Mouse (Mus musculus): Measurements from ENCODE around the gene Peli1. TPM values are rescaled to one million over a fixed set of nuclear protein-coding genes. Genes with fewer than 3 reads are reported as not detected.

Gene Peli1
- polyA plus RNA-seq, 1 experiment from 2014 or later: 40.5 TPM

- no peak for TF ChIP-seq CTCF (IDR thresholded peaks at IDR 0.05; ENCODE audit: low read depth)
- DNase-seq (ENCODE audit: low spot score) (peak; percentile 64), ATAC-seq (replicated peaks; ENCODE audit: low FRiP score, low read depth) (no peak)
- Histone ChIP-seq H3K4me3 (replicated peaks; ENCODE audit: low read depth, low read length) (no peak overlapping the region), H3K27ac (no peak overlapping the region), H3K4me2 (ENCODE audit: low read length) (no peak overlapping the region), H3K9ac (ENCODE audit: low read depth, low read length) (no peak overlapping the region), H3K9me3 (replicated peaks; ENCODE audit: low read length) (no peaks in the 10 kb centered on the region), H3K27me3 (ENCODE audit: insufficient read depth, low read length) (no peaks in the 10 kb centered on the region), H3K4me1 (replicated peaks; ENCODE audit: insufficient read depth, low read length) (no peaks in the 10 kb centered on the region), H3K36me3 (ENCODE audit: insufficient read depth, low read length) (peaks cover 9% of the 10 kb centered on the region; the same call in 1 of the 2 replicates)
- 66% methylated on average over 4 of the region's 4 CpGs for WGBS
Measured at GRCm38 (mm10) chr11:21153111-21153510, 62.0 kb downstream of the Peli1 start.

- no peak for TF ChIP-seq CTCF (IDR thresholded peaks at IDR 0.05; ENCODE audit: low read depth)
- ATAC-seq (replicated peaks; ENCODE audit: low FRiP score, low read depth) (no peak), DNase-seq (ENCODE audit: low spot score) (no peak)
- H3K4me1 ChIP-seq (replicated peaks; ENCODE audit: insufficient read depth, low read length): no peaks in the 10 kb centered on the region
- H3K4me2 ChIP-seq (ENCODE audit: low read length): no peak overlapping the region
- no peaks in the 10 kb centered on the region for H3K27me3 ChIP-seq (ENCODE audit: insufficient read depth, low read length)
- no peaks in the 10 kb centered on the region for H3K9me3 ChIP-seq (replicated peaks; ENCODE audit: low read length)
- 50% methylated on average over 4 of the region's 4 CpGs for WGBS
- no peak overlapping the region for H3K4me3 ChIP-seq (replicated peaks; ENCODE audit: low read depth, low read length)
- H3K36me3 ChIP-seq (ENCODE audit: insufficient read depth, low read length): 0 out of 2 replicates have a peak, but pooled peaks cover 3% of the 10 kb centered on the region
- H3K27ac ChIP-seq: no peak overlapping the region
- H3K9ac ChIP-seq (ENCODE audit: low read depth, low read length): no peak overlapping the region
Measured at GRCm38 (mm10) chr11:21157595-21157994, 66.5 kb downstream of the Peli1 start.

DNA sequence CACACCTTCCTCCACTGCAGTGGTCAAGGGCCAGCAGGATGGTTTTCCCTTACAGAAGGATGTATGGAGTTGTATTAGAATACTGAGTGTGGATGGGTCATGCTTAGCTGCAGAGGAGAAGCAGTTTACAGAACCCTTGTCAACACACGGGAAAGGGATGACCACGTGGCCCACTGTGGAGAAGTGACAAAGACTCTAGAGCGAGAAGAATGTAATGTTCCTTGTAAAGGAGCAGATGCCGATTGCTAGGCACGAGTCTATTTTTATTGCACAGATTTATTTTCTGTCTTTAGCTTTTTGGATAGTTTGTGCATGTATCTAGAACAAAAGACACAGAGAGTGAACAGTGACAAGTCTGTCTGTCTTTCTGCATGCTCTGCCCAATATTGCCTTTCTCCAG lies 71.0 kb downstream of the Peli1 start:
- H3K4me1 ChIP-seq (replicated peaks; ENCODE audit: insufficient read depth, low read length): no peaks in the 10 kb centered on the region
- H3K9ac ChIP-seq (ENCODE audit: low read depth, low read length): no peak overlapping the region
- 79% methylated on average over 5 of the region's 5 CpGs for WGBS
- no peak overlapping the region for H3K4me2 ChIP-seq (ENCODE audit: low read length)
- no peak overlapping the region for H3K27ac ChIP-seq
- DNase-seq (ENCODE audit: low spot score) (no peak), ATAC-seq (replicated peaks; ENCODE audit: low FRiP score, low read depth) (no peak)
- H3K27me3 ChIP-seq (ENCODE audit: insufficient read depth, low read length): no peaks in the 10 kb centered on the region
- no peak for TF ChIP-seq CTCF (IDR thresholded peaks at IDR 0.05; ENCODE audit: low read depth)
- H3K36me3 ChIP-seq (ENCODE audit: insufficient read depth, low read length): no peaks in the 10 kb centered on the region
- no peak overlapping the region for H3K4me3 ChIP-seq (replicated peaks; ENCODE audit: low read depth, low read length)
- no peaks in the 10 kb centered on the region for H3K9me3 ChIP-seq (replicated peaks; ENCODE audit: low read length)

- H3K27me3 ChIP-seq (ENCODE audit: insufficient read depth, low read length): no peaks in the 10 kb centered on the region
- no peak for ATAC-seq (replicated peaks; ENCODE audit: low FRiP score, low read depth)
- no peaks in the 10 kb centered on the region for H3K4me1 ChIP-seq (replicated peaks; ENCODE audit: insufficient read depth, low read length)
- no peaks in the 10 kb centered on the region for H3K36me3 ChIP-seq (ENCODE audit: insufficient read depth, low read length)
- H3K4me2 ChIP-seq (ENCODE audit: low read length): peak overlapping the region; percentile 15; the same call in 1 of the 2 replicates
- no peak overlapping the region for H3K4me3 ChIP-seq (replicated peaks; ENCODE audit: low read depth, low read length)
- H3K9me3 ChIP-seq (replicated peaks; ENCODE audit: low read length): no peaks in the 10 kb centered on the region
- no peak for TF ChIP-seq CTCF (IDR thresholded peaks at IDR 0.05; ENCODE audit: low read depth)
- no peak overlapping the region for H3K9ac ChIP-seq (ENCODE audit: low read depth, low read length)
- no peak for DNase-seq (ENCODE audit: low spot score)
- no peak overlapping the region for H3K27ac ChIP-seq
- WGBS: 52% methylated on average over 7 of the region's 7 CpGs
Measured at GRCm38 (mm10) chr11:21163143-21163542, 72.1 kb downstream of the Peli1 start.

DNA sequence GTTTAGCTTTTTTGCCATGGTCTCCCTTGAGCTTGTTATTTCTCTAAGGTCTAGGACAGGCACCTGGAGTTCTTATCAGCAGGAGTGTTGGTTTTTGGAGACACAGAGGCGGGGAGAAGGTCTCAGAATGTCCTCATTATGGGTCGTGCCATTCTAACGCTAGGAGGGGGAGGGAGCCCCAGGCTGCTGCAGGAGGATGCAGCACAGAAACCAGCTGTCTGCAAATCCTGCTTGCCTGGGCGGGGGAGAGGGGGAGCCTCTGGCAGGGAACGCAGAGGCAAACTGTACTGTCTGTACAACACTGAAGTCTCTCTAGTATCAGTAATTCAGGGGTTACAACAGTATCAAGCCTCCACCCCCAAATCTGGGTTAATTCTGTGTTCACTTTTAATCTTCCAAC lies 72.6 kb downstream of the Peli1 start:
- ATAC-seq (replicated peaks; ENCODE audit: low FRiP score, low read depth): 0 out of 2 replicates have a peak, but pooled peaks have one; percentile 25
- Histone ChIP-seq H3K9ac (ENCODE audit: low read depth, low read length) (no peak overlapping the region), H3K36me3 (ENCODE audit: insufficient read depth, low read length) (no peaks in the 10 kb centered on the region), H3K27me3 (ENCODE audit: insufficient read depth, low read length) (no peaks in the 10 kb centered on the region), H3K4me2 (ENCODE audit: low read length) (peak overlapping the region; percentile 15; the same call in 1 of the 2 replicates), H3K9me3 (replicated peaks; ENCODE audit: low read length) (no peaks in the 10 kb centered on the region), H3K4me3 (replicated peaks; ENCODE audit: low read depth, low read length) (no peak overlapping the region), H3K4me1 (replicated peaks; ENCODE audit: insufficient read depth, low read length) (no peaks in the 10 kb centered on the region), H3K27ac (no peak overlapping the region)
- TF ChIP-seq CTCF (IDR thresholded peaks at IDR 0.05; ENCODE audit: low read depth): 0 out of 2 replicates have a peak, but pooled peaks have one; percentile 9
- DNase-seq (ENCODE audit: low spot score): peak; percentile 56
- WGBS: 5% methylated on average over 5 of the region's 5 CpGs

GRCm38 (mm10) chr11:21164312-21164993 lies 73.4 kb downstream of the Peli1 start:
- Histone ChIP-seq H3K9ac (ENCODE audit: low read depth, low read length) (no peak overlapping the region), H3K4me3 (replicated peaks; ENCODE audit: low read depth, low read length) (no peak overlapping the region), H3K9me3 (replicated peaks; ENCODE audit: low read length) (no peaks in the 10 kb centered on the region), H3K27me3 (ENCODE audit: insufficient read depth, low read length) (no peaks in the 10 kb centered on the region), H3K36me3 (ENCODE audit: insufficient read depth, low read length) (no peaks in the 10 kb centered on the region), H3K4me2 (ENCODE audit: low read length) (no peak overlapping the region), H3K27ac (no peak overlapping the region), H3K4me1 (replicated peaks; ENCODE audit: insufficient read depth, low read length) (no peaks in the 10 kb centered on the region)
- TF ChIP-seq CTCF (IDR thresholded peaks at IDR 0.05; ENCODE audit: low read depth): no peak
- no peak for DNase-seq (ENCODE audit: low spot score)
- 42% methylated on average over 8 of the region's 8 CpGs for WGBS
- no peak for ATAC-seq (replicated peaks; ENCODE audit: low FRiP score, low read depth)
